Mouse (Mus musculus): ENCODE measurements around the gene Smad1. TPM values are rescaled to one million over a fixed set of nuclear protein-coding genes. Genes with fewer than 3 reads are reported as not detected.

The Smad1 gene
- polyA plus RNA-seq, 1 experiment = 29.5 TPM

- no peak for DNase-seq
- H3K27ac ChIP-seq (ENCODE audit: insufficient read depth, low read length) = no peak overlapping the region
- no peaks in the 10 kb centered on the region for H3K27me3 ChIP-seq (ENCODE audit: control insufficient read depth, insufficient read depth, low read length)
- H3K4me3 ChIP-seq (replicated peaks; ENCODE audit: insufficient read depth, low read depth, low read length) = no peak overlapping the region
- WGBS = 78% methylated on average over 6 of the region's 6 CpGs
- peaks cover 13% of the 10 kb centered on the region for H3K4me1 ChIP-seq (ENCODE audit: control insufficient read depth, insufficient read depth, low read length)
- TF ChIP-seq CTCF (IDR thresholded peaks at IDR 0.05; ENCODE audit: borderline replicate concordance, insufficient read depth, low read depth, low read length) = no peak
These were observed 17.5 kb downstream of the Smad1 start for GRCm38 (mm10) chr8:79381771-79382170.

DNA sequence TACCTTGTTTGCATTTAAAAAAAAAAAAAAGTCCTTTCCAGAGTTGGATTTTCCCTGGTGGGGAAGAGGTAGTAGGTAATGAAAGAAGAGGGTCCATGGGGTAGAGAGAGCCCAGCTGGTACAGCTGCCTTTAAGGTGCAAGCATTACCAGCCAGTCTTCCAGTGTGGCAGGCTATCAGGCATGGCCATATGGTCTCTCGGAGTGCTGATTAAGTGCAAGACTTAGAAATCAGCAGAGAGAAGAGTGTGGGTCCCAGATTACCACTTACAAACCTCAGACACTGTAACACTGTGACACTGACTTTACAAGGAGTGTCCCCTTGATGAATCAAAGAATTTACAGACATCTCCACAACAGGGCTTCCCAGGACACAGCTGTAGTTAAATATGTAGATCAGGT is 18.9 kb downstream of the Smad1 start:
- TF ChIP-seq CTCF (IDR thresholded peaks at IDR 0.05; ENCODE audit: borderline replicate concordance, insufficient read depth, low read depth, low read length) = no peak
- TF ChIP-seq POLR2A (IDR thresholded peaks at IDR 0.05; ENCODE audit: borderline replicate concordance, insufficient read depth, low read length) = no peak
- Histone ChIP-seq H3K27ac (ENCODE audit: insufficient read depth, low read length) (no peak overlapping the region), H3K4me3 (replicated peaks; ENCODE audit: insufficient read depth, low read depth, low read length) (no peak overlapping the region), H3K4me1 (ENCODE audit: control insufficient read depth, insufficient read depth, low read length) (peaks cover 16% of the 10 kb centered on the region), H3K27me3 (ENCODE audit: control insufficient read depth, insufficient read depth, low read length) (no peaks in the 10 kb centered on the region)
- whole genome bisulfite sequencing = 33% methylated on average over 1 of the region's 1 CpGs
- no peak for DNase-seq

DNA sequence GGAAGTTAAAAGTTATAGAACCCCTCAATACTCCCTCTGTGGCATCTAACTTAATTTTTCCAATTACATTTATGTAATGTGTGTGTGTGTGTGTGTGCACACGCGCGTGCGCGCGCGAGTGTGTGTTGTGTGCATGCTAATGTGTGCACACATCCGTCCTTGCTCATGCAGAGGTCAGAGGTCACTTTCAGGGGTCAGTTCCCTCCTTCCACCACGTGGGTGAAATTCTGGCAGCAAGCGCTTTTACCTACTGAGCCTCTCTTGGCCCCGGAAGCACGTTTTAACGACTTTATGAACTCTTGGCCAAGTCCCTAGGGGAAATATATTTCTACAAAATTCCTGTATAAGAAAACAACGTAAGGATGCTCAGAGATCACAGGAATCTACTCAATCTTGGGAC is 19.3 kb downstream of the Smad1 start:
- Histone ChIP-seq H3K27ac (ENCODE audit: insufficient read depth, low read length) (no peak overlapping the region), H3K4me3 (replicated peaks; ENCODE audit: insufficient read depth, low read depth, low read length) (no peak overlapping the region), H3K27me3 (ENCODE audit: control insufficient read depth, insufficient read depth, low read length) (no peaks in the 10 kb centered on the region), H3K4me1 (ENCODE audit: control insufficient read depth, insufficient read depth, low read length) (peaks cover 19% of the 10 kb centered on the region)
- no peak for DNase-seq
- WGBS = 66% methylated on average over 14 of the region's 14 CpGs
- TF ChIP-seq CTCF (IDR thresholded peaks at IDR 0.05; ENCODE audit: borderline replicate concordance, insufficient read depth, low read depth, low read length) = no peak
- no peak for TF ChIP-seq POLR2A (IDR thresholded peaks at IDR 0.05; ENCODE audit: borderline replicate concordance, insufficient read depth, low read length)

- Histone ChIP-seq H3K27me3 (ENCODE audit: control insufficient read depth, insufficient read depth, low read length) (no peaks in the 10 kb centered on the region), H3K4me1 (ENCODE audit: control insufficient read depth, insufficient read depth, low read length) (peaks cover 32% of the 10 kb centered on the region), H3K27ac (ENCODE audit: insufficient read depth, low read length) (no peak overlapping the region), H3K4me3 (replicated peaks; ENCODE audit: insufficient read depth, low read depth, low read length) (no peak overlapping the region)
- 90% methylated on average over 9 of the region's 9 CpGs for WGBS
- no peak for DNase-seq
- TF ChIP-seq CTCF (IDR thresholded peaks at IDR 0.05; ENCODE audit: borderline replicate concordance, insufficient read depth, low read depth, low read length) (no peak), POLR2A (IDR thresholded peaks at IDR 0.05; ENCODE audit: borderline replicate concordance, insufficient read depth, low read length) (no peak)
These were observed 22.7 kb downstream of the Smad1 start for GRCm38 (mm10) chr8:79376648-79377047.

GRCm38 (mm10) chr8:79375775-79376123 is 23.6 kb downstream of the Smad1 start:
- no peaks in the 10 kb centered on the region for H3K27me3 ChIP-seq (ENCODE audit: control insufficient read depth, insufficient read depth, low read length)
- TF ChIP-seq CTCF (IDR thresholded peaks at IDR 0.05; ENCODE audit: borderline replicate concordance, insufficient read depth, low read depth, low read length) (no peak), POLR2A (IDR thresholded peaks at IDR 0.05; ENCODE audit: borderline replicate concordance, insufficient read depth, low read length) (no peak)
- 24% methylated on average over 5 of the region's 5 CpGs for WGBS
- no peak overlapping the region for H3K4me3 ChIP-seq (replicated peaks; ENCODE audit: insufficient read depth, low read depth, low read length)
- no peak overlapping the region for H3K27ac ChIP-seq (ENCODE audit: insufficient read depth, low read length)
- no peak for DNase-seq
- peaks cover 40% of the 10 kb centered on the region for H3K4me1 ChIP-seq (ENCODE audit: control insufficient read depth, insufficient read depth, low read length)

DNA sequence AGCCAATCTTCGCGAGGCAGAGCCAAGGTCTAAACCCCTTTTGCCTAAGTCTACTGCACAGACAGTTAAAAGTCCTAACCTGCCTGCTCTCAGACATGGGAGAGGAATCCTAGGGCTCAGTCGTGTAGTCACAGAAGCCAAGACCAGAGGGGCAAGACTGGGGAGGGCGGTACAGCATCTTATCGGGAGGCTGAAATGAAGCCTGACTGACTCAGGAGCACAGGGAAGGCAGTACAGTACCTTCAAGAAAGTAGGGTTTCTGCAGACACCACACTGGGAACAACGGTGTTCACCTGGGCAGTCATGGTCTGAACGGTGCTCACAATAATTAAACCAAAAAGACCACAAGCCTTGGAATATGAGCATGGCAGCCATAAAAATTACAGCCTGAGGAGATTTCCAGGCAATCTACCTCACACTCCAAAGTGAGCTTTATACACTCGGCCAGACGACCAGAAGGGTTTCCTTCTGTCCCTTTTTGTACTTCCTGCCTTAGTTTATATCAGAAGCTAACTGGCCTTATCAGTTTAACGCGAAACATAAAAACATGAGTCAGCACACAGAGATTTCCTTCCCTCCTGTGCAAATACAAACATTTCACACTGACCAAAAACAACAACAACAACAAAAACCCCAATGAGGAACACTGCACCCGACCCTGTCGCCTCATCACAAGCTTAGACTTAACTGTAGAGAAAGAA is 24.1 kb downstream of the Smad1 start:
- H3K4me3 ChIP-seq (replicated peaks; ENCODE audit: insufficient read depth, low read depth, low read length) = no peak overlapping the region
- TF ChIP-seq POLR2A (IDR thresholded peaks at IDR 0.05; ENCODE audit: borderline replicate concordance, insufficient read depth, low read length) (no peak), CTCF (IDR thresholded peaks at IDR 0.05; ENCODE audit: borderline replicate concordance, insufficient read depth, low read depth, low read length) (no peak)
- H3K27ac ChIP-seq (ENCODE audit: insufficient read depth, low read length) = no peak overlapping the region
- peaks cover 45% of the 10 kb centered on the region for H3K4me1 ChIP-seq (ENCODE audit: control insufficient read depth, insufficient read depth, low read length)
- no peak for DNase-seq
- WGBS = 42% methylated on average over 13 of the region's 13 CpGs
- no peaks in the 10 kb centered on the region for H3K27me3 ChIP-seq (ENCODE audit: control insufficient read depth, insufficient read depth, low read length)

GRCm38 (mm10) chr8:79374410-79374809 is 24.9 kb downstream of the Smad1 start:
- Histone ChIP-seq H3K27me3 (ENCODE audit: control insufficient read depth, insufficient read depth, low read length) (no peaks in the 10 kb centered on the region), H3K4me1 (ENCODE audit: control insufficient read depth, insufficient read depth, low read length) (peaks cover 41% of the 10 kb centered on the region)

GRCm38 (mm10) chr8:79373563-79373962 is 25.8 kb downstream of the Smad1 start:
- Histone ChIP-seq H3K4me1 (ENCODE audit: control insufficient read depth, insufficient read depth, low read length) (peaks cover 41% of the 10 kb centered on the region), H3K27me3 (ENCODE audit: control insufficient read depth, insufficient read depth, low read length) (no peaks in the 10 kb centered on the region), H3K27ac (ENCODE audit: insufficient read depth, low read length) (no peak overlapping the region), H3K4me3 (replicated peaks; ENCODE audit: insufficient read depth, low read depth, low read length) (no peak overlapping the region)
- WGBS = 23% methylated on average over 6 of the region's 6 CpGs
- TF ChIP-seq POLR2A (IDR thresholded peaks at IDR 0.05; ENCODE audit: borderline replicate concordance, insufficient read depth, low read length) = no peak
- no peak for TF ChIP-seq CTCF (IDR thresholded peaks at IDR 0.05; ENCODE audit: borderline replicate concordance, insufficient read depth, low read depth, low read length)
- peak in 1 of 2 experiments; percentile 74 for DNase-seq

More at GRCm38 (mm10) chr8:79374410-79374809, 24.9 kb downstream of the Smad1 start:
- TF ChIP-seq CTCF (IDR thresholded peaks at IDR 0.05; ENCODE audit: borderline replicate concordance, insufficient read depth, low read depth, low read length) (no peak), POLR2A (IDR thresholded peaks at IDR 0.05; ENCODE audit: borderline replicate concordance, insufficient read depth, low read length) (no peak)
- WGBS = 11% methylated on average over 5 of the region's 5 CpGs
- no peak overlapping the region for H3K27ac ChIP-seq (ENCODE audit: insufficient read depth, low read length)
- DNase-seq = peak in 1 of 2 experiments; percentile 59
- no peak overlapping the region for H3K4me3 ChIP-seq (replicated peaks; ENCODE audit: insufficient read depth, low read depth, low read length)
